Mouse (Mus musculus): ENCODE results near the gene Polg.

The Polg gene

DNA sequence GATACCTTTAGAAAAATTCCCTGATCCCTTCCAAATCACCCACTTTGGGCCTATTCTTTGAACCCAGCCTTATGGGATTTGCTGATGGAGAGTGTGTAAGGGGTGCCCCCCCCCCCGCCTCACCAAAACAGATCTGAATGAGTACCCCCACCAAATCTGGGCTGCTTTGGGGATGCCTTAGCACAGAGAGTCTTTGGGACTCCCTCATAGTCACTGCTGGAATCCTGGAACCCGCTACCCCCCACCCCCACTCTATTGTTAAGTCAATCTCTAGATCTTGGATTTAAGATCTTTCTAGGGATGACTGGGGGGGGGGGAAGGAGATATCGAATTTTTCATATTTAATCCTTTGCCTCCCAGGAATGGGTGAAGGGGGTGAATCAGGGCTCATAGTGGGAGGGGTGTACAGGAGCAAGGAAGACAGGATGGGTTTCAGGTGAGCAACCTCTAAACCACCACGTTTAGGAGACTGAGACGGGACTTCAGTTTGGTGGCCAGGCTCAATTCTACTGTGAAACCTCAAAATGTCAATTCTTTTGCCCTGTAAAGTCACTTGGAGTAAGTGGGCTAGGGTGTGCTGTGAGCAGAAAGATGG is 37.6 kb upstream of the Polg start:
- in situ Hi-C loops (cut with MboI; ENCODE audit: low pct_unique_long_range_greater_than_20kb in 1 of 2, low sequenced_read_pairs in 2 of 2, unreplicated experiment in 1 of 2) = no loop called here

DNA sequence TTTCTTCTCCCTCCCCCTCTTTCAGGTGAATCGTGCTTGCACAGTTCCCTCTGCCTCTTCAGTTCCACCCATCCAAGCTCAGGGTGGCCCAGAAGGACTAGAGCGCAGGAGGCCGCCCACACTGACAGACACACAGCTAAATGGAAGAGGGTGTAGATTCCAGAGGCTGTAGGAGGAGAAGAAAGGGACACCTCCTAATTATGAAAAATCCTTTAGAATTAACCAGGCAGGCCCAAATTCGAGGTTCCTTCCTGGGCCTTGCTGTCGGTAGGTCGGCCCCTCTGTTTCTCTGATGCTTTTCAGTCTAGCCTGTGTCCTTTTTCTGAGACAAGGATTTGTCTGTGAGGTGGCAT is 36.9 kb upstream of the Polg start:
- in situ Hi-C loops (cut with MboI; ENCODE audit: low pct_unique_long_range_greater_than_20kb in 1 of 2, low sequenced_read_pairs in 2 of 2, unreplicated experiment in 1 of 2) = no loop called here

DNA sequence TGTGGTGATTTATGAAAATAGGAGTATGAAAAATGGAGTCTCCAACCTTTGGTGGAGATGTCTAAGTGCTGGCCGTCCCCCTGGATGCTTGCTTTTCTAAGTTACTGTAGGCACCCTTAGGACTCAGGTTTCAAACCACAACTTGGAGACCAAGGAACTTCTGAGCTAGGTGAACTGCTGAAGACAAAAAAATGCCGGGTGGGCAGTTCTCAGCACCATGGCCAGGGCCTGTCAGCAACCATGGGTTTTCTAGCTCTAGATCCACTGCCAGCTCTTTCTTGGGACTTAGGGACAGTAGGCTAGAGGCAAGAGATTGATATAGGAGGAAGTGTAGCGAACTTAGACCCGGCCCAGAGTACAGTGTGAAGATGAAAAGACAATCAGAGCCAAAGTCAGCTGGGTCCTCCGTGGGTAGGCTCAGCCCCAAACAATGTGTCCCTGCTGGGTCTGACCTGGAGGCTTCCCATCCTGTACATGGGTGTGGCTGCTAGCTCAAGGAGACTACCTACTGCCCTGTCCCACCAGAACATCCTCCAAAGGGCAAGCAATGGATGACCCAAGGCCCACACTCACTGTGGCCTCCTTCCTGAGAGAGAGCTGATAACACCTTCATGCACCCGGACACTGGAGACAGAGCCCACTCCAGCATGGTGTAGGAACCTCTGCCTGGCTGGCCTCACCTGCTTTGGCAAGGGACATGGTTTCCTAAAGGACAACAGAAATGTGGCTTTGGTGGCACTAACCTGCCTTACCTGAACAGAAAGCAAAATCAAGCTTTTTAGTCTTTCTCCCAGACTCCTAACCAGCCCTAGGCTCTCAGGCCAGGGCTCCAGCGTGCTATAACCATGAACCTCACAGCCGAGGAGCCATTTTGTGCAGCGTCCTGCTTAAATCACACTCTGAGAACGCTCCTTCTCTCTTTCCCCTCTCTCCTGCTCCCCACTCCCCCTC is 36.3 kb upstream of the Polg start:
- in situ Hi-C loops (cut with MboI; ENCODE audit: low pct_unique_long_range_greater_than_20kb in 1 of 2, low sequenced_read_pairs in 2 of 2, unreplicated experiment in 1 of 2) = no loop called here

DNA sequence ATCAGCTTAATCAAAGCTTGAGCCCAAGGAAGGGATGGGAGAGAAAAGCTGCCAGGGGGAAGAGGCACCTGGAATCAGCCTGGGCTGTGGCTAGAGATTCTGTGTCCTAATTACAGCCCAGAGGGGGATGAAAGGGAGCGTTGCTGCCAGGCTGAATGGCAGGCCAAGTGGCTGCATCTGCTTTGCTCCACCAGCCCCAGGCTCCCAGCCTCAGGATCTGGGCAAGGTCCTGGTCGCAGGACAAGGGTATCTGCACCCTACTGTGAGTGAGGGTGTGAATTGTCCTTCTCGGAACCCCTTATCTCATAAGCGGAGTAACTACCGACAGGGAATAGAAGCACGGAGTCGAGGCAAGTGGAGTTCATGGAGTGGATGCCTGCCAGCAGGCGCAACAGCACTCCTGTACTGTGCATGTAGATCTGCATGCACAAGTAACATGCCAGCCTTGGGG is 35.4 kb upstream of the Polg start:
- in situ Hi-C loops (cut with MboI; ENCODE audit: low pct_unique_long_range_greater_than_20kb in 1 of 2, low sequenced_read_pairs in 2 of 2, unreplicated experiment in 1 of 2) = no loop called here

DNA sequence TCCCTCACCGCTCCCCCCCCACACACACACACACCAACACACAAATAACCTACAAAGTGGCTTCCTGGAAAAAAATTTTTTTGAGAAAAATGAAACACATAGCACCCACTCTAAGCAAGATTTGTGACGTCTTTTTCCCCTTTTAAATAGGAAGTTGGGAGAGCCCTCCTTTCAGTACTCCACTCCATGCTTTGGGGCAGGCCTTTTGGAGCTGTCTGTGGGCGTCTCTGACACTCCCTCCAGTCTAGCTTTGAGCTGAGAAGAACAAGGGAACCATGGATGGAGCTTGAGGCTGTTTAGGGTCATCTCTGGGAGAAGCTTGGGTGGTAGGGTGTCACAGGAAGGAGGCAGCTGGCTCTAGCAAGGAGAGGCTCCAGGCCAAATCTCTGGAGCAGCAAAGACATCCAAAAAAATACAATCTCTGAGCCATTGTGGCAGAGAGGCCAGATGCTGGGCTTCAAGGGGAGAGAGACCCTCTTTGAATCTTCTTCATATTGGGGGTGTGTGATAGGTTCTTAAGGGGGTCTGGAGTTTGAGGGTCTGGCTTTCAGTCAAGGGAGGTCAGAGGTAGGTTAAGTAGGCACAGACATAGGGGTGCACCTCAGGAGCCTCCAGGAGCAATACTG is 34.6 kb upstream of the Polg start:
- in situ Hi-C loops (cut with MboI; ENCODE audit: low pct_unique_long_range_greater_than_20kb in 1 of 2, low sequenced_read_pairs in 2 of 2, unreplicated experiment in 1 of 2) = no loop called here

DNA sequence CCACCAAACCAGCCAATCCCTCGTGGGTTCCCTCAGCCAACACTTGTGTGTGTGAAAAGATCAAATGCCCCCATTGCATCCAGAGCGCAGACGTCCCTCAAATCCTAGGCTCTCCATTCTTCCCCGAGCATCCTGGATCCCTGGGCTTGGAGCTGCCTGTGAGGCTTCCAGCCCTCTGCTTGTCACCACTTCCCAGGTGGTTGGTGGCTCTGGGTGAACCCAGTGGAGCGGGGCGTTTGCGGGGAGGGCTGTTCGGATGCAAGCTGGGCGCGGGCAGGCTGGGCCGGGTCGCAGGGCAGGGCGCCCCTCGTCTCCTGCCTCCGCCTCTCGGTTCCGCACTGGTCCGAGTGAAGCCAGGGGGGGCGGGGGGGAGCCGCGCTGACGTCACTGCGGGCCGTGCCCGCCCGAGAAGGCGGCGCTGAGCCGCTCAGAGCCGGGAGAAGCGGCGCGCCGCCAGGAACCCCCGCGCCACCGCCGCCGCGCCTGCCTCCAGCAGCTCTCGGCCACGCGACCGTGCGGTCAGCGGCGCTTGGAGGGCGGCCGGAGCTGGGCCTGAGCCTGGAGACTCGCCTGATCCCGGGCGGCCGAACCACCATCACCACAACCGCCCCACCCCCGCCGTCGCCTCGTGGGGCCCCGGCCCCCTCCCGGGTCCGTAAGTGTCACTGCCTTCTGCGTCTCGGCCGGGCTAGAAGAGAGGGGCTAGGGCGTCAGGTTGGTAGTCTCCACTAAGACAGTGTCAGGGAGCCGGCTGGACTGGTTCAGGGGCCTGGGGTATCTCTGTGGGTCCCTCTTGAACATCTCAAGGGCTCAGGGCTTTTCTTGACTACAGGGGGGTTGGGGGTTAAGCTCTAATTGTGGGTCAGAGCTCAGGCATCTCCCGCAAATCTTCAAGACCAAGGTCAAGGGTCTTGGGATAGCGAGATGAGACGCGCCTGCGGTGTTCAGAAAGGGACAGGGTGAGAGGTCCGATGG is 33.7 kb upstream of the Polg start:
- in situ Hi-C loops (cut with MboI; ENCODE audit: low pct_unique_long_range_greater_than_20kb in 1 of 2, low sequenced_read_pairs in 2 of 2, unreplicated experiment in 1 of 2) = loop anchor here (5.0 to 10.0 kb wide), 4 partner anchors 37 to 225 kb away; no protein-coding TSS in a partner anchor

DNA sequence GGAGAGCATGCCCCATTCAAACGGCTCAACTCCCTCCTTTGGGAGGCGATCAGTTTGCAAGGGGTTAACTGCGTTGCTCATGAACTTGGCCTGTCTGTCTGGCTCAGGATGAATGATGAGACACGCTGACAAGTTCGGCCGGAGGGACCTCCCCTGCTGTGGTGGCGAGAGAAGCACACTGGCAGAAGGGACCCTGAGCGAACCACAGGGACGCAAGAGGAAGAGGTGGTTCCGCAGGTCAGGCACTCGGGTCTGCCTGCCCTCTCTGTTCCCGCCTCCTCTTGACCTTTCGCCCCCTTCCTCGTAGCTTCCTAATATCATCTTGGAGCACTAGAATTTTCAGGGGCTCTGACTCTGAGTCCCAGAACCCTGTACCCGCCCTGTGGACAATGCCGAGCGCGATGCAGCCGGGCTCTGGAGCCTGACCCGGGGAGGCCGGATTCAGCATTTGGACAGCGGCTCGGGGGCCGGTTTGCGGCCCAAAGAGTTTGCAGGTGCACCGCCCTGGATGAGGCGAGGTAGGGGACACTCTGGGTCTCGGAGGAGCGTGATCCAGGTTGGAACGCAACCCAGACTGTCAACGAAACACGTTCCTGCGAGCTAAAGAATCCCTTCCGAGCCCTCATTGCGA is 32.9 kb upstream of the Polg start:
- in situ Hi-C loops (cut with MboI; ENCODE audit: low pct_unique_long_range_greater_than_20kb in 1 of 2, low sequenced_read_pairs in 2 of 2, unreplicated experiment in 1 of 2) = loop anchor here (5.0 to 10.0 kb wide), 4 partner anchors 38 to 226 kb away; no protein-coding TSS in a partner anchor

DNA sequence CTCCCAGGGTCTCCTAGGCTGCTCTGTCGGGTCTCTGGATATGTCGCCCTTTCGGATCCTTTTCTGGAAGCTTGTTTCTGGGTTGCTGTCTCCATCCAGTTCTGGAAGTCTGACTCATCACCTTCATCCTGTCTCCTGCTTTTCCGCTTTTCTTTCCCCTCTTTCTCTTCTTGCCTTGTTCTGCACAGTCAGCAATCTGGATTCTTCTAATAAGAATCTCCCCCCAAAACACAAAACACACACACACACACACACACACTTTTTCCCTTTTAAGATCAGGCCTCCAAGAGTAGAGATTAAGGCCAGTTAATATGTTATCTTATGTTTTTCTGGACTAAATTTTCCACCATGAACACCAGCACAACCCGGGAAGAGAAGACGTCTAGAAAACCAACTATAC is 32.2 kb upstream of the Polg start:
- in situ Hi-C loops (cut with MboI; ENCODE audit: low pct_unique_long_range_greater_than_20kb in 1 of 2, low sequenced_read_pairs in 2 of 2, unreplicated experiment in 1 of 2) = loop anchor here (5.0 to 10.0 kb wide), 4 partner anchors 39 to 226 kb away; no protein-coding TSS in a partner anchor

DNA sequence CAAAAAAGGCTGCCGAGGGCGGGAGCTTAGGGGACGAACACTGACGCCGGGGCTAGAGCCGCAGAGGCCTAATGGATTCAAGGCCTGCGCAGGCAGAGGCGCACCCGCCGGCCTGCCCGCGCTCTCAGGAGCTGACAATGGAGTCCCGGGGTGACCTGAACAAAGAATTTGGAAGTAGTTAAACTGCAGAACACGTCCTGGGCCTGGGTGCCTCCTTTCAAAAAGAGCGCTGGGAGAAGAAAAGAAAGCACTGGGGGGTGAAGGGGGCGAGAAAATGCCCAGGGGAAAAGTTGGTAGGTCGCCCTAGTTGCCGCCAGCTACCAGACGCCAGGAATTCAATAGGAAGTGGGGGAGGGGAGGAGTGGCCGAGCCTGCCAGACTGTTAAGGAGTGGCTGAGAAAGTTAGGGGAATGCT is 31.5 kb upstream of the Polg start:
- in situ Hi-C loops (cut with MboI; ENCODE audit: low pct_unique_long_range_greater_than_20kb in 1 of 2, low sequenced_read_pairs in 2 of 2, unreplicated experiment in 1 of 2) = loop anchor here (5.0 to 10.0 kb wide), 4 partner anchors 40 to 227 kb away; no protein-coding TSS in a partner anchor

DNA sequence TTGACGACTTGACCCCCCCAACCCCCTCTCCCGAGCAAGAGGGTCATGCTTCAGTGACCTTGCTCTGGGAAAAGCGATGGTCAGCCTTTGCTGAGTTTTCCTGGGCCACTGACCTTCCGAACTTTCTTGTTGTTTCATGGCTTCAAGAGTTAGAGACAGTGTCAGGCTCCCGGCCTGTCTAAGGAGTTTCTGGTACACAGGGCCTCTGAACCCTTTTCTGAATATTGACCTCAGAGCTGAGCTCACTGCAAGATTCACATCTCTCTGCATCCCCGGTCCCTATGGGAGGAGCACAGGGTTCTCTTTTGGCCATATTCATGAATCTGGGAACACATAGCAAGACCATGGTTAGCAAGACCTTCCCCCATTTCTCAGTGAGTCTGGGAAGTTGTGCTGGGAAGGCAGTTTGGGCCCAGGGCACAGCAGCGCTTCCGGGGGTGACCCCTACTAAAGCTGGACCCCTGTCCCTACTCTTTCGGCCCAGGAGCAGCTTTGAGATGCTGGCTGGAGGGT is 30.7 kb upstream of the Polg start:
- in situ Hi-C loops (cut with MboI; ENCODE audit: low pct_unique_long_range_greater_than_20kb in 1 of 2, low sequenced_read_pairs in 2 of 2, unreplicated experiment in 1 of 2) = loop anchor here (5.0 to 10.0 kb wide), 4 partner anchors 40 to 228 kb away; no protein-coding TSS in a partner anchor

DNA sequence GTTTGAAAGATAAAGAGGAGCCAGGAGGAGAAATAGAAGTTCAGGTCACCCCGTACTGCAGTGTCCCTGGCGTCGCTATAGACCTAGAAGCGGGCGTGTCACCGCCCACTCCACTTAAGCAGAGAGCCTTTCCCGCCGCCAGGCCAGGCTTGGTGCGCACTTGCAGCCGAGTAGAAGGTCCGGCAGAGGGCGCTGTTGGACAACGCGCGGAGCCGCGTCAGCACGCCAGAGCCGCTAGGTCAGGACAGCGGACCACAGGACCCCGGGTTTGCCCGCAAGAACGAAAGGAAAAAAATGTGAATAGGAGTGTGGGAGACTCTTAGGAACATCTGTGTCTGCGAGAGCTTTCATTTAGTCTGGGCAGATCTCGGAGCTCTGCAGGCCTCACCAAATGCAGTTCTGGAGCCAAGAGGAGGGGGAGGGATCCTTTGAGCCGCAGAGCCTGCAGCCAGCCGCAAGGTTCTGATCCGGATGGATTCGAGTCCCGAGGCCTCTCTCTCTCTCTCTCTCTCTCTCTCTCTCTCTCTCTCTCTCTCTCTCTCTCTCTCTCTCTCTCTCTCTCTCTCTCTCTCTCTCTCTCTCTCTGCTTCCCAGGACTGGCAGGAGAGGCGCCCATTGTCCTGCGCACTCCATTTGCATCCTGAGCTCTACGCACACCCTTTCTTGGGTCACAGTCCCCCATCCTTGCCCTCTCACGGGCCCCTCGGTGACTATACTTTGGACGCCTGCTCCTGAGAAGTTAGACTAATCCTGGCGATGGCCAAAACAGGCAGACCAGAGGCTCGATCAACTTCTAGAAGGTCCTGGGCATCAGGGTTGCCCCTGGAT is 30.0 kb upstream of the Polg start:
- in situ Hi-C loops (cut with MboI; ENCODE audit: low pct_unique_long_range_greater_than_20kb in 1 of 2, low sequenced_read_pairs in 2 of 2, unreplicated experiment in 1 of 2) = loop anchor here (5.0 to 10.0 kb wide), 4 partner anchors 41 to 229 kb away; no protein-coding TSS in a partner anchor

DNA sequence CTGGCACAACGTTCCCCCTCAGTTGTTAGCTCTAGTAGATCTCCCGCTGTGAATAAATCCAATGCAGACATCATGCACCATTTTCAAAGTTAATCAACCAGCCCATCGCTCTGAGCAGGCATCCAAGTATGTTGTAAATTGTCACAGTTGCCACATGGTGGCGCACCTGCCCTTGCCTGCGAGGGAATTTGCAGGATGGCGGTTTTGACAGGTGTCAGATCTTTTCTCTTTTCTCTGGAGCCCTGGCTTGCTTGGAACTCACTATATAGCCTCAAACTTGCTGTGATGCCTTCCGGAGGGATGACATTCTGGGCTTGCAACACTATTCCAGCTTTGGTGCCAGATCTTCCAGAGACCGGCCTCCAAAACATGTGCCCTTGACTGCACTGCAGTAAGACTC is 27.8 kb upstream of the Polg start:
- in situ Hi-C loops (cut with MboI; ENCODE audit: low pct_unique_long_range_greater_than_20kb in 1 of 2, low sequenced_read_pairs in 2 of 2, unreplicated experiment in 1 of 2) = loop anchor here (10.0 kb wide), 2 partner anchors 81 to 231 kb away; no protein-coding TSS in a partner anchor

DNA sequence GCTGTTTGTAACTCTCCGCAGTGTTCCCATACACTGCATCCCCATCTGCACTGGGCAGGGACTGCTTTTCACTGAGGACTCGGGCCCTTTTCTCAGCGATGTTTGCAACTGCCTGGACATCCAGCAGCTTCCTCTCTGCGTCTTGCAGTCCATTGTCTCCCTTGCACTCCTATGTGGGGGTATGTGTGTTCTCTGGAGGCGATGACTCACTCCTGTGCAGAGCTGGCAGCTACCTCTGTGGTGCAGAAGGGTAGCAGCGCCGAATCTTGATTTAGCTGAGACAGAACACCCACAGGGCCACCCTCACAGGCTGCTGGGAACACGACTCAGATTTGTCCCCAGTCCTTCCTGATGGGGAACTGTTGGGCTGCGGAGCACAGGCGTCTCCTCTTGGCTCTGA is 20.4 kb upstream of the Polg start:
- in situ Hi-C loops (cut with MboI; ENCODE audit: low pct_unique_long_range_greater_than_20kb in 1 of 2, low sequenced_read_pairs in 2 of 2, unreplicated experiment in 1 of 2) = no loop called here

DNA sequence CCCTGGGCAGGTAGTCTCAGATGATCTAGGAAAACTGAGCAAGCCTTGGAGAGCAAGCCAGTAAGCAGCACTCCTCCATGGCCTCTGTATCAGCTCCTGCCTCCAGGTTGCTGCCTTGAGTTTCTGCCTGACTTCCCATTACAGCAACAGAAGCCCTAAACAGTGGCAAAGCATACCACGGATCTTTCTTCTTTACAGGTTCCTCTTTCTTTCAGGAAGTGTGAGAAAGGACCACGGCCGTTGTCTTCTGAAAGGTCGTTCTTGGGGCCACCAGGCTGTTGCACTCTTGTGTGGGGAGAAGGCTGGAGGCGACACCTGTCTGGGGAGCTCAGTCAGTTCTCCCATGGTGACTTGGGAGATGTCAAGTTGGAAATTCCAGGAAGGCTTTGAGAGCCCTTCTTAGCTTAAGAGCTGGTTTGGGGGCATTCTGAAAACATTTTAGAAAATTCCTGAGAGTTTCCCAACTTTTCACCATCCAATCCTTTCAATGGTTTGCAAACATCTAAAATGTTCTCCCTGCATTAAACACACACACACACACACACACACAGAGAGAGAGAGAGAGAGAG is 8.8 kb upstream of the Polg start:
- in situ Hi-C loops (cut with MboI; ENCODE audit: low pct_unique_long_range_greater_than_20kb in 1 of 2, low sequenced_read_pairs in 2 of 2, unreplicated experiment in 1 of 2) = loop anchor here in 1 of 2 experiments (10.0 kb wide), 1 partner anchor 230 kb away; no protein-coding TSS in a partner anchor

DNA sequence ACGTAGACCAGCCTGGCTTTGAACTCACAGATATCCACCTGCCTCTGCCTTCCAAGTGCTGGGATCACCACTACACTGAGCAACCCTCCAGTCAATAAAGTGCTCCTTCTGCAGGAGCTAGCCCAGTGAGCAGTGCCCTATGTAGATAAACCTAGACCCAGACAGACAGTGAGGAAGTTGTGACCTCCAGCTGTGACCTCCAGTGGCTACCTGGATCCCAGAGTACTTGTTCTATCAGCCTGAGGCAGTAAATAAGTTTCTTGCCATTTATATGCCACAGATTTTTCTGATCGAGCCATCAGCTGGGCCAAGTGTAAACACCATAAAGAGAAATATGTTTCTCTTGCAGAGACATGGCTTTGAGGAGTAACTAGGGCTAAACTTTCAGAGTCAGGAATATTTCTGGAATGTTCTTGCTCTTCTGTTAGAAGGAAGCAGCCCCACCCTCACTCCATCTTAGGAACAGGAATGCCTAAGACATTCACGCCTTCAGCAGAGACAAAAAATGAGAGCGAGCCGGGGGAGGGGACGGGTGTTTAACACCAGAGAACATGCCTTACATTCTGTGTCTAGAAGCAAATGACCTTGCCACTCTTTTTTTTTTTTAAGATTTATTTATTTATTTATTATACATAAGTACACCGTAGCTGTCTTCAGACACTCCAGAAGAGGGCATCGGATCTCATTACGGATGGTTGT is 7.5 kb upstream of the Polg start:
- in situ Hi-C loops (cut with MboI; ENCODE audit: low pct_unique_long_range_greater_than_20kb in 1 of 2, low sequenced_read_pairs in 2 of 2, unreplicated experiment in 1 of 2) = loop anchor here in 1 of 2 experiments (10.0 kb wide), 1 partner anchor 229 kb away; no protein-coding TSS in a partner anchor

Measured in mouse embryonic stem cell (cell line).